Comparison of ENCODE assay signal across 16 mouse cellular contexts in the genomic region with DNA sequence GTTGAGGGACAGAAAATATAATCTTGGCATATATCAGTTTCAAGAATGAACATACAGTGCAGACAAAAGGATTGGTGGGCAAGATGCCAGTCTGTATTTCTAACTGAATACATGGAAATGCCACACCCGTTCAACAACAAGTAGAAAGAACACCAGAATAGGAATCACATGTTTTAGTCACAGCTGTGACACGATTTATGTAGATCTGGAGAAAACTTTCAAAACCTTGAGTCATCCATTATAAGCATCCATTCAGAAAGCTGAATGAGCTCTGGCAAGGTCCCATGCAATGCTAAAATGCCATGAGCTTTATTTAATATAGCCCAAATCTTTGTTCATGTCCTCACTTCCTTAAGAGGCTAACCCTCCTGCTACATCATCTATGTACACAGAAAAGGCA.
"Had no signal": no experiment of that assay in that cellular context is flagged by ENCODE, and none has a peak within 500 bp of the region (broad histone marks: within the 10 kb centered on the region; RNA-seq: fewer than 3 reads in every experiment).

No protein-coding gene starts in this region.

- ATAC-seq: hindbrain, embryonic 16.5 days; intestine, embryonic 16.5 days; liver, embryonic 12.5 days had no signal

- DNase-seq: gastrocnemius, adult 2 months; gastrocnemius, postnatal 10 days; gastrocnemius, postnatal 25 days; heart, adult 2 months; heart, postnatal 14 days; heart, postnatal 36 days; kidney, adult 11 months; kidney, adult 2 months; kidney, adult 9 months; kidney, postnatal 14 days; layer of hippocampus, adult 9-11 months; layer of hippocampus, postnatal 36 days; left cerebral cortex, postnatal 4 days had no signal
